Mouse (Mus musculus) intestine, embryonic 16.5 days (tissue): ENCODE results near the gene Arcn1. TPM values are rescaled to one million over a fixed set of nuclear protein-coding genes. Genes with fewer than 3 reads are reported as not detected.

ENCODE experiments used
- ATAC-seq: fragments of 200-750 bp; cut with Nextera tagmentation; 2 replicates; pipeline ENCODE4 v1.8.0; 2017; ENCODE audit warnings: moderate TSS enrichment, moderate library complexity
- H3K27ac ChIP-seq: fragments of 300-500 bp; sonication (generic); 2 replicates; pipeline ENCODE4 v1.5.1; 2014; ENCODE audit warnings: mild to moderate bottlenecking, low read length
- H3K27me3 ChIP-seq: fragments of 300-500 bp; sonication (generic); replicated peaks from 2 replicates; pipeline ENCODE4 v1.6.1; 2014; ENCODE audit warnings: low read length, control low read depth, mixed read lengths; ENCODE audit not compliant: control insufficient read depth, insufficient read depth
- H3K36me3 ChIP-seq: fragments of 300-500 bp; sonication (generic); 2 replicates; pipeline ENCODE4 v1.6.1; 2014; ENCODE audit warnings: low read length, control low read depth; ENCODE audit not compliant: control insufficient read depth, insufficient read depth
- H3K4me1 ChIP-seq: fragments of 300-500 bp; sonication (generic); 2 replicates; pipeline ENCODE4 v1.6.1; 2014; ENCODE audit warnings: low read length, control low read depth, mixed read lengths; ENCODE audit not compliant: control insufficient read depth, insufficient read depth
- H3K4me2 ChIP-seq: fragments of 300-500 bp; sonication (generic); 2 replicates; pipeline ENCODE4 v1.6.1; 2014; ENCODE audit warnings: low read depth, low read length, control low read depth
- H3K4me3 ChIP-seq: fragments of 300-500 bp; sonication (generic); 2 replicates; pipeline ENCODE4 v1.5.1; 2014; ENCODE audit warnings: mild to moderate bottlenecking, low read length
- H3K9ac ChIP-seq: fragments of 300-500 bp; sonication (generic); 2 replicates; pipeline ENCODE4 v1.6.1; 2014; ENCODE audit warnings: low read depth, low read length
- H3K9me3 ChIP-seq: fragments of 300-500 bp; sonication (generic); 2 replicates; pipeline ENCODE4 v1.6.1; 2016; ENCODE audit warnings: low read length, control low read depth; ENCODE audit not compliant: control insufficient read depth
- WGBS: fragments of 180-500 bp; shearing (Covaris S2); extraction: QIAGEN DNeasy Blood & Tissue Kit; methylation state at CpG from one replicate; pipeline ENCODE4 v1.1.7; 2014; 5-methylcytosine and 5-hydroxymethylcytosine counted together
- polyA plus RNA-seq: library from polyadenylated mRNA; unstranded; fragments of >200 nt; fragmentation: Nextera tagmentation; extraction: Ambion mirVana; gene quantifications from 2 replicates; pipeline ENCODE4 v1.2.1, GENCODE M21; 2015

Gene Arcn1
- polyA plus RNA-seq, 1 experiment from 2014 or later = 187 TPM

DNA sequence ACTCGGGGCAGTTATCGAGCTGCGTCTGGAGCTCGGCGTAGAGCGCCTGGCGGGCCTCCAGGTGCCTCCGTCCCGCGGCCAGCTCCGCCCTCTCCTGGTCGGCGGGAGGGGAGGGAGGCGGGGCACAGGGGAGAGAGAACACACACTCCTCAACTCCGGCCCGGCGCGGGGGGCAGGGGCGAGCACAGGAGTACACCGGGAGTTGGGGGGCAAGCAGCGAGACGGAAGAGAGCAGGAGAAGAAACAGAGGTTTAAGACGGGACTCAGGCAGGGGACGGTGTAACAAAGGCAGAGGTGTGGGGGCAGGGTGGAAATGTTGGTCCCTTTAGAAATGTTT is 59.2 kb downstream of the Arcn1 start:
- WGBS = 3% methylated on average over 22 of the region's 24 CpGs
- 0 out of 2 replicates have a peak, but pooled peaks cover 3% of the 10 kb centered on the region for H3K36me3 ChIP-seq
- H3K27me3 ChIP-seq = no peaks in the 10 kb centered on the region
- peak overlapping the region; percentile 77 for H3K4me2 ChIP-seq
- peak; percentile 85 for ATAC-seq
- peak overlapping the region; percentile 65 for H3K9ac ChIP-seq
- H3K4me3 ChIP-seq = peak overlapping the region; percentile 52
- H3K4me1 ChIP-seq = peaks cover 21% of the 10 kb centered on the region
- peak overlapping the region; percentile 25; the same call in 1 of the 2 replicates for H3K27ac ChIP-seq
- H3K9me3 ChIP-seq = no peaks in the 10 kb centered on the region

DNA sequence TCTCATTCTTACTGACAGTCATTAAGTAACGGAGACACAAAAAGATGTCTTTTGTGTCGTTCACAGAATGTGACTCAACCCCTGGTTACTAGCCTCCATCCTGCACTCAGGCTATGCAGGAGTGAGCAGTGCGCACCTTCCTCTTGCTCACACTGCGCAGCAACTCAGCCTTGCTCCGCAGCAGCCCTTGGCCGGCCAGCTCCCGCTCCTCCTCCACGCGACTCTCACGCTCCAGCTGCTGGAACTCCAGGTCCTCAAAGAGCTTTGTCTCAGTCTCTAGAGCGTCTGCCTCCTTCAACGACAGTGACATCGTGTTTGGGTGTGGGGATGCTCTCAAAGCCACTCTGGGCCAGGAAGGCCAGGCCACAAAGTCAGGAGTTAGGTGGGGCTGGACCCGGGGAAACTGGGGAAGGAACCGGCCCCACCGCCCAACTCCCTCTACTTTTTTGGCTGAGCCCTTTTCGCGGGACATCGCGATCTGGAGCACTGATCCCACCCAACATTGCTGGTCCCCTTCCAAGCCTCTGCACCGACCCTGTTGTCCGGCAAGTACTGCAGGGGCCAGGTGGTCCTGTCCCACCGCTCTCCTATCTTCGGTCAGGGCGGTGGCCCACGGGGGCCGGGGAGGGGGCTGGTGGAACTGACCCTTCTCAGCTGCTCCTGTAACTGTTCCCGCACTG is 59.8 kb downstream of the Arcn1 start:
- ATAC-seq = peak; percentile 17
- Histone ChIP-seq H3K36me3 (0 out of 2 replicates have a peak, but pooled peaks cover 3% of the 10 kb centered on the region), H3K27me3 (no peaks in the 10 kb centered on the region), H3K4me2 (peak overlapping the region; percentile 77), H3K27ac (0 out of 2 replicates have a peak overlapping the region, but pooled peaks have one; percentile 24), H3K9me3 (no peaks in the 10 kb centered on the region), H3K9ac (peak overlapping the region; percentile 65), H3K4me3 (peak overlapping the region; percentile 52), H3K4me1 (peaks cover 18% of the 10 kb centered on the region)
- WGBS = 26% methylated on average over 28 of the region's 28 CpGs

DNA sequence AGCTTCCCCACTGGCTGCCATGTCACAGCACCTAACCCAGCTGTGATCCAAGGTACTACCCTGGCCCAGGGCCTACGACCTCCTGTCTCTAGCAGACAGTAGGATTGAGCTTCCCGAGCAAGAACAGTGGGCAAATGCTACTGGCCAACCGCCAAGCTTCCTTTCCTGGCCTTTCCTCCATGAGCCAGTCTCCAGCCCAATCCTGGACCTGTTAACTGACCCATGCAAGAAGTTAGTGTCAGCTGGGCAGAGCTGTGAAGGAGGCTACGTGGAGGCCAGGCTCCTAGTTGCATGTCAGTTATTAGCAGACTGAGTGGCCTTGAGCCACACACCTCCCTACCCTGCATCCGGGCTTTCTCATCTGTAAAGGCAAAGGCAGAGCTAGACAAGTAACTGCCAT is 67.9 kb downstream of the Arcn1 start:
- Histone ChIP-seq H3K36me3 (peaks cover 2% of the 10 kb centered on the region; the same call in 1 of the 2 replicates), H3K4me1 (no peaks in the 10 kb centered on the region), H3K27ac (no peak overlapping the region), H3K9me3 (no peaks in the 10 kb centered on the region), H3K4me3 (no peak overlapping the region), H3K9ac (no peak overlapping the region), H3K27me3 (no peaks in the 10 kb centered on the region), H3K4me2 (no peak overlapping the region)
- no peak for ATAC-seq
- 84% methylated on average over 5 of the region's 5 CpGs for WGBS

DNA sequence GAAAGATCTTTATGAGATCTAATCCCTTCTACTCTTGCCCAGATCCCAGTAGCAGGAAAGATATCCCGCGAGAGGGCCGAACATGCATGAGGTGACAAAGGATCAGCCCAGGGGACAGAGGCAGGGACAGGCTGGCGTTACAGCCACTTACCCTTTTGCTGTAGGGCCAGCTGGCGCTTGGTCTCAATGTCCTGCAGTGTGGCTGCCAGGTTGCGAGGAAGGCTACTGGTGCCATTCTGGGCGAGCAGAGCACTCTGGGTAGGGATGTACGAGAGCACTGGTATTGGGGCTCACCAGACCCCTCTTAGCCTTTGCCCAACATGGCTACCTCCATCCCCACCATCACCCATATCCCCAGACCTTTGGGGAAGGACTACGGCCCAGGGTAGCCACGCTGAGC is 68.4 kb downstream of the Arcn1 start:
- Histone ChIP-seq H3K9me3 (no peaks in the 10 kb centered on the region), H3K4me3 (no peak overlapping the region), H3K9ac (no peak overlapping the region), H3K36me3 (peaks cover 2% of the 10 kb centered on the region; the same call in 1 of the 2 replicates), H3K4me2 (no peak overlapping the region), H3K27ac (no peak overlapping the region), H3K27me3 (no peaks in the 10 kb centered on the region), H3K4me1 (no peaks in the 10 kb centered on the region)
- WGBS = 87% methylated on average over 10 of the region's 10 CpGs
- ATAC-seq = no peak

DNA sequence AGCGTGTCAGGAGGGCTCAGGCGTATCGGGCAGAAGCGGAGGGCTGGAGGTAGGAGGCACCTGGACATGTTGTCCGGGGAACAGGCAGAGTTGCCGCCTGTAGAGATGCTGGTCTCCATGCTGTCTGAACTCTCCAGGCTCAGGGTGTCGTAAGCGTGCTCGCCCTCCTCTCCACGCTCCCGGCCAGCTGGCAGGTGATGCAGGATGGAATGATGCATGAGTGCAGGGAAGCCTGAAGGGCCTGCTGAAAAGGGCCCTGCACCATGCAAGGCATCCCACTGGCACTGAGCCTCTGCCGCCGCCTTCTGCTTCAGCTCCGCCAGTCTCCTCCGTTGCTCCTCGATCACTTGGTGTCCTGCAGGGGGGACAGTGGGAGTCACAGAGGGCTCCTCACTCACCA is 69.8 kb downstream of the Arcn1 start:
- H3K4me1 ChIP-seq = no peaks in the 10 kb centered on the region
- 90% methylated on average over 16 of the region's 16 CpGs for WGBS
- H3K36me3 ChIP-seq = peaks cover 2% of the 10 kb centered on the region; the same call in 1 of the 2 replicates
- H3K27me3 ChIP-seq = no peaks in the 10 kb centered on the region
- no peak overlapping the region for H3K4me3 ChIP-seq
- no peak overlapping the region for H3K27ac ChIP-seq
- no peak overlapping the region for H3K9ac ChIP-seq
- no peak overlapping the region for H3K4me2 ChIP-seq
- H3K9me3 ChIP-seq = no peaks in the 10 kb centered on the region
- no peak for ATAC-seq

DNA sequence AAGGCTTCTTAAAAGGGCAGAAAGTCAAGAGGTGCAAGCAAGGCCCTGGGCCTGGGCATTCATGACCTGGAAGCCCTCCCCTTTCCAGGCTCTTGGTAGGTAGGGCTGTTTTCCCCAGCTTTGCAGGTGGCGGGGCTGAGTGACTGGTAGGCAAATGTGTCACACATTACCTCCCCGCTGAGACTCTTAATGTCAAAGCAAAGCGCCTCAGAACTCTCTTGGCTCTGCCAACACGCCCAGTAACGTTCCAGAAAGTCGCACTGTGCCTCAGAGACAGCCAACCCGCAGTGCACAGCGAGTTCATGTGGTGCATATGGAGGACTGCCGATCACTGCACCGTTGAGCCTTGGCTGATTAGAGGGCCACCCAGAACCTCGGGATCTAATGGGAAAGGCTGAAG is 74.6 kb downstream of the Arcn1 start:
- no peaks in the 10 kb centered on the region; the same call in 1 of the 2 replicates for H3K36me3 ChIP-seq
- H3K27ac ChIP-seq = no peak overlapping the region
- H3K27me3 ChIP-seq = no peaks in the 10 kb centered on the region
- WGBS = 85% methylated on average over 11 of the region's 11 CpGs
- H3K9me3 ChIP-seq = no peaks in the 10 kb centered on the region
- H3K4me3 ChIP-seq = no peak overlapping the region
- H3K4me2 ChIP-seq = no peak overlapping the region
- H3K4me1 ChIP-seq = peaks cover 14% of the 10 kb centered on the region
- no peak overlapping the region for H3K9ac ChIP-seq
- ATAC-seq = no peak

GRCm38 (mm10) chr9:44691671-44692520 is 75.7 kb downstream of the Arcn1 start:
- ATAC-seq = peak; percentile 78
- H3K27ac ChIP-seq = peak overlapping the region; percentile 28

More at GRCm38 (mm10) chr9:44691671-44692520, 75.7 kb downstream of the Arcn1 start:
- no peaks in the 10 kb centered on the region for H3K27me3 ChIP-seq
- peaks cover 14% of the 10 kb centered on the region for H3K4me1 ChIP-seq
- H3K9me3 ChIP-seq = no peaks in the 10 kb centered on the region
- H3K4me2 ChIP-seq = peak overlapping the region; percentile 21; the same call in 1 of the 2 replicates
- no peak overlapping the region for H3K4me3 ChIP-seq
- no peak overlapping the region for H3K9ac ChIP-seq
- peaks cover 3% of the 10 kb centered on the region; the same call in 1 of the 2 replicates for H3K36me3 ChIP-seq
- WGBS = 66% methylated on average over 21 of the region's 21 CpGs

Other genes starting within 250 kb of the Arcn1 start
- 1.1 TPM in 2 replicates for gene Cxcr5, start 206.0 kb downstream of the Arcn1 start, polyA plus RNA-seq
- gene Ddx6, start 163.0 kb downstream of the Arcn1 start, polyA plus RNA-seq = 8.1 and 9.8 TPM in 2 replicates
- 0.09 and 0.16 TPM in 2 replicates for gene Treh, start 94.6 kb downstream of the Arcn1 start, polyA plus RNA-seq
- 12.9 and 14.4 TPM in 2 replicates for gene Phldb1, start 32.6 kb downstream of the Arcn1 start, polyA plus RNA-seq
- gene Ift46, start 63 bp upstream of the Arcn1 start, polyA plus RNA-seq = 68.1 and 71.4 TPM in 2 replicates
- 5.9 and 7.0 TPM in 2 replicates for gene Tmem25, start 31.5 kb upstream of the Arcn1 start, polyA plus RNA-seq
- gene Ttc36, start 35.2 kb upstream of the Arcn1 start, polyA plus RNA-seq = 3.5 and 5.8 TPM in 2 replicates
- gene Kmt2a, start 113.5 kb upstream of the Arcn1 start, polyA plus RNA-seq = 5.3 and 7.7 TPM in 2 replicates
- gene Atp5l, start 152.9 kb upstream of the Arcn1 start, polyA plus RNA-seq = 937 and 949 TPM in 2 replicates
- gene Ube4a, start 197.8 kb upstream of the Arcn1 start, polyA plus RNA-seq = 23.0 and 23.9 TPM in 2 replicates
- 1.1 and 1.2 TPM in 2 replicates for gene Cd3g, start 212.6 kb upstream of the Arcn1 start, polyA plus RNA-seq
- not detected in 2 replicates for gene Cd3d, start 213.9 kb upstream of the Arcn1 start, polyA plus RNA-seq
- 0.71 and 1.1 TPM in 2 replicates for gene Cd3e, start 241.8 kb upstream of the Arcn1 start, polyA plus RNA-seq